Mouse (Mus musculus): Measurements from ENCODE around the gene Ddx28.

- TF ChIP-seq CTCF (IDR thresholded peaks at IDR 0.05; ENCODE audit: low read depth) (no peak), EP300 (IDR thresholded peaks at IDR 0.05; ENCODE audit: low read depth) (no peak)
These were observed 39.4 kb upstream of the Ddx28 start for GRCm38 (mm10) chr8:106051068-106051467.
